Mouse (Mus musculus): ENCODE measurements around the gene Wnt2. TPM values are rescaled to one million over a fixed set of nuclear protein-coding genes. Genes with fewer than 3 reads are reported as not detected.
A peak's percentile ranks its signal among the peaks of the same experiment; 100 is the strongest.

Wnt2 gene
- 0.24 and 0.41 TPM in 2 replicates for polyA plus RNA-seq (2012; rRNA removed)

GRCm38 (mm10) chr6:18029746-18030656 is at the start of gene Wnt2:
Gene Wnt2 (minus strand): TSS chr6:18030585.
- peak; percentile 51 for DNase-seq (ENCODE audit: low read depth)
- TF ChIP-seq POLR2A (IDR thresholded peaks at IDR 0.05; ENCODE audit: borderline replicate concordance, extremely low read depth, insufficient read depth, insufficient read length, poor library complexity, severe bottlenecking) (no peak), CTCF (IDR thresholded peaks at IDR 0.05; ENCODE audit: borderline replicate concordance, extremely low read depth, insufficient read depth, insufficient read length) (no peak)

GRCm38 (mm10) chr6:18078615-18079014 is 48.2 kb upstream of the Wnt2 start:
- no peak for TF ChIP-seq POLR2A (IDR thresholded peaks at IDR 0.05; ENCODE audit: borderline replicate concordance, extremely low read depth, insufficient read depth, insufficient read length, poor library complexity, severe bottlenecking)
- TF ChIP-seq CTCF (IDR thresholded peaks at IDR 0.05; ENCODE audit: borderline replicate concordance, extremely low read depth, insufficient read depth, insufficient read length), result peak; percentile 22; the same call in 1 of the 2 replicates
- peak; percentile 61 for DNase-seq (ENCODE audit: low read depth)

- no peak for DNase-seq (ENCODE audit: low read depth)
These were observed 46.6 kb upstream of the Wnt2 start for GRCm38 (mm10) chr6:18076986-18077385.

GRCm38 (mm10) chr6:18076577-18076976 is 46.2 kb upstream of the Wnt2 start:
- DNase-seq (ENCODE audit: low read depth), result no peak
- TF ChIP-seq POLR2A (IDR thresholded peaks at IDR 0.05; ENCODE audit: borderline replicate concordance, extremely low read depth, insufficient read depth, insufficient read length, poor library complexity, severe bottlenecking), result no peak

More at GRCm38 (mm10) chr6:18076986-18077385, 46.6 kb upstream of the Wnt2 start:
- TF ChIP-seq CTCF (IDR thresholded peaks at IDR 0.05; ENCODE audit: borderline replicate concordance, extremely low read depth, insufficient read depth, insufficient read length), result no peak
- no peak for TF ChIP-seq POLR2A (IDR thresholded peaks at IDR 0.05; ENCODE audit: borderline replicate concordance, extremely low read depth, insufficient read depth, insufficient read length, poor library complexity, severe bottlenecking)

GRCm38 (mm10) chr6:18057899-18058298 is 27.5 kb upstream of the Wnt2 start:
- TF ChIP-seq POLR2A (IDR thresholded peaks at IDR 0.05; ENCODE audit: borderline replicate concordance, extremely low read depth, insufficient read depth, insufficient read length, poor library complexity, severe bottlenecking) (no peak), CTCF (IDR thresholded peaks at IDR 0.05; ENCODE audit: borderline replicate concordance, extremely low read depth, insufficient read depth, insufficient read length) (no peak)
- DNase-seq (ENCODE audit: low read depth), result no peak

- no peak for TF ChIP-seq CTCF (IDR thresholded peaks at IDR 0.05; ENCODE audit: borderline replicate concordance, extremely low read depth, insufficient read depth, insufficient read length)
- no peak for TF ChIP-seq POLR2A (IDR thresholded peaks at IDR 0.05; ENCODE audit: borderline replicate concordance, extremely low read depth, insufficient read depth, insufficient read length, poor library complexity, severe bottlenecking)
- peak; percentile 23 for DNase-seq (ENCODE audit: low read depth)
These were observed 21.3 kb upstream of the Wnt2 start for GRCm38 (mm10) chr6:18051702-18052101.

GRCm38 (mm10) chr6:18044299-18044698 is 13.9 kb upstream of the Wnt2 start:
- no peak for TF ChIP-seq POLR2A (IDR thresholded peaks at IDR 0.05; ENCODE audit: borderline replicate concordance, extremely low read depth, insufficient read depth, insufficient read length, poor library complexity, severe bottlenecking)
- no peak for TF ChIP-seq CTCF (IDR thresholded peaks at IDR 0.05; ENCODE audit: borderline replicate concordance, extremely low read depth, insufficient read depth, insufficient read length)
- peak; percentile 8 for DNase-seq (ENCODE audit: low read depth)

GRCm38 (mm10) chr6:18043172-18043571 is 12.8 kb upstream of the Wnt2 start:
- DNase-seq (ENCODE audit: low read depth), result no peak
- TF ChIP-seq POLR2A (IDR thresholded peaks at IDR 0.05; ENCODE audit: borderline replicate concordance, extremely low read depth, insufficient read depth, insufficient read length, poor library complexity, severe bottlenecking) (no peak), CTCF (IDR thresholded peaks at IDR 0.05; ENCODE audit: borderline replicate concordance, extremely low read depth, insufficient read depth, insufficient read length) (no peak)

- no peak for DNase-seq (ENCODE audit: low read depth)
- TF ChIP-seq POLR2A (IDR thresholded peaks at IDR 0.05; ENCODE audit: borderline replicate concordance, extremely low read depth, insufficient read depth, insufficient read length, poor library complexity, severe bottlenecking) (no peak), CTCF (IDR thresholded peaks at IDR 0.05; ENCODE audit: borderline replicate concordance, extremely low read depth, insufficient read depth, insufficient read length) (no peak)
These were observed 1.9 kb upstream of the Wnt2 start for GRCm38 (mm10) chr6:18032271-18032670.

GRCm38 (mm10) chr6:18031509-18032010 is 1.2 kb upstream of the Wnt2 start:
- TF ChIP-seq POLR2A (IDR thresholded peaks at IDR 0.05; ENCODE audit: borderline replicate concordance, extremely low read depth, insufficient read depth, insufficient read length, poor library complexity, severe bottlenecking) (no peak), CTCF (IDR thresholded peaks at IDR 0.05; ENCODE audit: borderline replicate concordance, extremely low read depth, insufficient read depth, insufficient read length) (no peak)
- peak; percentile 44 for DNase-seq (ENCODE audit: low read depth)

GRCm38 (mm10) chr6:18030868-18031508 is 603 bp upstream of the Wnt2 start:
- TF ChIP-seq CTCF (IDR thresholded peaks at IDR 0.05; ENCODE audit: borderline replicate concordance, extremely low read depth, insufficient read depth, insufficient read length), result no peak
- no peak for TF ChIP-seq POLR2A (IDR thresholded peaks at IDR 0.05; ENCODE audit: borderline replicate concordance, extremely low read depth, insufficient read depth, insufficient read length, poor library complexity, severe bottlenecking)
- peak; percentile 23 for DNase-seq (ENCODE audit: low read depth)

Measured in brain, embryonic 14.5 days (tissue).